Mouse (Mus musculus) midbrain, embryonic 14.5 days (tissue): ENCODE results near the gene Zfyve28. TPM values are rescaled to one million over a fixed set of nuclear protein-coding genes. Genes with fewer than 3 reads are reported as not detected.

Experiments used
- ATAC-seq: fragments of 200-750 bp; cut with Nextera tagmentation; 2 replicates; pipeline ENCODE4 v1.8.0; 2017; ENCODE audit warnings: moderate number of reproducible peaks, moderate library complexity; ENCODE audit not compliant: low FRiP score, low TSS enrichment
- DNase-seq: peaks from one replicate; pipeline ENCODE4 v3.0.0-alpha.2; 2015
- H3K27ac ChIP-seq: fragments of 300-500 bp; sonication (generic); replicated peaks from 2 replicates; pipeline ENCODE4 v1.5.1; 2014; ENCODE audit warnings: mild to moderate bottlenecking, low read depth, low read length, moderate library complexity
- H3K27me3 ChIP-seq: fragments of 300-500 bp; sonication (generic); 2 replicates; pipeline ENCODE4 v1.6.1; 2014; ENCODE audit warnings: low read length, control low read depth, mixed read lengths; ENCODE audit not compliant: control insufficient read depth, insufficient read depth
- H3K36me3 ChIP-seq: fragments of 300-500 bp; sonication (generic); 2 replicates; pipeline ENCODE4 v1.6.1; 2014; ENCODE audit warnings: low read length, control low read depth; ENCODE audit not compliant: control insufficient read depth, insufficient read depth
- H3K4me1 ChIP-seq: fragments of 300-500 bp; sonication (generic); 2 replicates; pipeline ENCODE4 v1.6.1; 2014; ENCODE audit warnings: mild to moderate bottlenecking, antibody characterized with exemption, low read length, control low read depth; ENCODE audit not compliant: control insufficient read depth, insufficient read depth
- H3K4me2 ChIP-seq: fragments of 300-500 bp; sonication (generic); 2 replicates; pipeline ENCODE4 v1.6.1; 2014; ENCODE audit warnings: mild to moderate bottlenecking, low read length, moderate library complexity
- H3K4me3 ChIP-seq: fragments of 300-500 bp; sonication (generic); replicated peaks from 2 replicates; pipeline ENCODE4 v1.5.1; 2014; ENCODE audit warnings: low read depth, low read length
- H3K9ac ChIP-seq: fragments of 300-500 bp; sonication (generic); replicated peaks from 2 replicates; pipeline ENCODE4 v1.6.1; 2014; ENCODE audit warnings: mild to moderate bottlenecking, low read length, moderate library complexity
- H3K9me3 ChIP-seq: fragments of 300-500 bp; sonication (generic); 2 replicates; pipeline ENCODE4 v1.6.1; 2016; ENCODE audit warnings: low read length, control low read depth, mixed read lengths; ENCODE audit not compliant: control insufficient read depth
- WGBS: fragments of 180-500 bp; shearing (Covaris S2); extraction: QIAGEN DNeasy Blood & Tissue Kit; methylation state at CpG from one replicate; pipeline ENCODE4 v1.1.7; 2014; 5-methylcytosine and 5-hydroxymethylcytosine counted together
- polyA plus RNA-seq: library from polyadenylated mRNA; unstranded; fragments of >200 nt; fragmentation: Nextera tagmentation; extraction: Ambion mirVana; gene quantifications from 2 replicates; pipeline ENCODE4 v1.2.1, GENCODE M21; 2014

Zfyve28 gene
- polyA plus RNA-seq, 1 experiment from 2014 or later = 2.8 TPM

GRCm38 (mm10) chr5:34326249-34326691 is 38.0 kb upstream of the Zfyve28 start:
- Histone ChIP-seq H3K27me3 (no peaks in the 10 kb centered on the region), H3K27ac (no peak overlapping the region), H3K9ac (no peak overlapping the region), H3K4me1 (0 out of 2 replicates have a peak, but pooled peaks cover 14% of the 10 kb centered on the region), H3K36me3 (no peaks in the 10 kb centered on the region), H3K4me3 (no peak overlapping the region), H3K4me2 (peak overlapping the region; percentile 55; the same call in 1 of the 2 replicates), H3K9me3 (no peaks in the 10 kb centered on the region)
- WGBS = 16% methylated on average over 4 of the region's 4 CpGs
- DNase-seq (peak; percentile 36), ATAC-seq (no peak)

GRCm38 (mm10) chr5:34325286-34325685 is 37.0 kb upstream of the Zfyve28 start:
- ATAC-seq (no peak), DNase-seq (peak; percentile 44)
- no peak overlapping the region for H3K9ac ChIP-seq
- no peaks in the 10 kb centered on the region for H3K36me3 ChIP-seq
- H3K27ac ChIP-seq = no peak overlapping the region
- no peaks in the 10 kb centered on the region for H3K9me3 ChIP-seq
- no peak overlapping the region for H3K4me3 ChIP-seq
- H3K27me3 ChIP-seq = no peaks in the 10 kb centered on the region
- no peak overlapping the region for H3K4me2 ChIP-seq
- H3K4me1 ChIP-seq = 0 out of 2 replicates have a peak, but pooled peaks cover 14% of the 10 kb centered on the region

GRCm38 (mm10) chr5:34321236-34321635 is 33.0 kb upstream of the Zfyve28 start:
- Histone ChIP-seq H3K9me3 (no peaks in the 10 kb centered on the region), H3K27me3 (no peaks in the 10 kb centered on the region), H3K4me2 (no peak overlapping the region), H3K9ac (no peak overlapping the region), H3K36me3 (no peaks in the 10 kb centered on the region), H3K4me3 (no peak overlapping the region), H3K27ac (no peak overlapping the region), H3K4me1 (0 out of 2 replicates have a peak, but pooled peaks cover 4% of the 10 kb centered on the region)
- DNase-seq (no peak), ATAC-seq (no peak)
- 85% methylated on average over 4 of the region's 4 CpGs for WGBS

- ATAC-seq (no peak), DNase-seq (no peak)
- Histone ChIP-seq H3K4me1 (no peaks in the 10 kb centered on the region), H3K27ac (no peak overlapping the region), H3K9me3 (no peaks in the 10 kb centered on the region), H3K4me3 (no peak overlapping the region), H3K4me2 (no peak overlapping the region), H3K36me3 (no peaks in the 10 kb centered on the region), H3K27me3 (no peaks in the 10 kb centered on the region), H3K9ac (no peak overlapping the region)
- WGBS = 71% methylated on average over 2 of the region's 2 CpGs
These were observed 31.3 kb upstream of the Zfyve28 start for GRCm38 (mm10) chr5:34319491-34320034.

- WGBS = 90% methylated on average over 3 of the region's 3 CpGs
- DNase-seq (no peak), ATAC-seq (no peak)
- Histone ChIP-seq H3K4me3 (no peak overlapping the region), H3K9ac (no peak overlapping the region), H3K36me3 (no peaks in the 10 kb centered on the region), H3K4me2 (no peak overlapping the region), H3K27me3 (no peaks in the 10 kb centered on the region), H3K9me3 (no peaks in the 10 kb centered on the region), H3K4me1 (no peaks in the 10 kb centered on the region), H3K27ac (no peak overlapping the region)
These were observed 20.8 kb upstream of the Zfyve28 start for GRCm38 (mm10) chr5:34309016-34309415.

GRCm38 (mm10) chr5:34302377-34302776 is 14.1 kb upstream of the Zfyve28 start:
- no peak overlapping the region for H3K27ac ChIP-seq
- no peak overlapping the region for H3K9ac ChIP-seq
- no peaks in the 10 kb centered on the region for H3K36me3 ChIP-seq
- 81% methylated on average over 7 of the region's 7 CpGs for WGBS
- DNase-seq = no peak
- no peak overlapping the region for H3K4me2 ChIP-seq
- no peaks in the 10 kb centered on the region for H3K9me3 ChIP-seq
- H3K4me3 ChIP-seq = no peak overlapping the region
- no peaks in the 10 kb centered on the region for H3K27me3 ChIP-seq
- ATAC-seq = no peak
- H3K4me1 ChIP-seq = no peaks in the 10 kb centered on the region

GRCm38 (mm10) chr5:34298937-34299535 is 10.8 kb upstream of the Zfyve28 start:
- no peak overlapping the region for H3K27ac ChIP-seq
- H3K4me2 ChIP-seq = no peak overlapping the region
- H3K4me1 ChIP-seq = no peaks in the 10 kb centered on the region
- ATAC-seq (no peak), DNase-seq (no peak)
- WGBS = 92% methylated on average over 10 of the region's 10 CpGs
- no peaks in the 10 kb centered on the region for H3K9me3 ChIP-seq
- no peak overlapping the region for H3K9ac ChIP-seq
- no peak overlapping the region for H3K4me3 ChIP-seq
- no peaks in the 10 kb centered on the region for H3K27me3 ChIP-seq
- no peaks in the 10 kb centered on the region for H3K36me3 ChIP-seq

- Histone ChIP-seq H3K27me3 (no peaks in the 10 kb centered on the region), H3K9ac (no peak overlapping the region), H3K9me3 (no peaks in the 10 kb centered on the region), H3K27ac (no peak overlapping the region), H3K4me1 (no peaks in the 10 kb centered on the region), H3K36me3 (no peaks in the 10 kb centered on the region), H3K4me2 (no peak overlapping the region), H3K4me3 (no peak overlapping the region)
- no peak for DNase-seq
- WGBS = 57% methylated on average over 4 of the region's 4 CpGs
- ATAC-seq = no peak
These were observed 9.8 kb upstream of the Zfyve28 start for GRCm38 (mm10) chr5:34298061-34298460.

GRCm38 (mm10) chr5:34295141-34295540 is 6.9 kb upstream of the Zfyve28 start:
- WGBS = 95% methylated on average over 2 of the region's 2 CpGs
- Histone ChIP-seq H3K4me3 (no peak overlapping the region), H3K27me3 (no peaks in the 10 kb centered on the region), H3K9ac (no peak overlapping the region), H3K4me1 (no peaks in the 10 kb centered on the region), H3K27ac (no peak overlapping the region), H3K36me3 (no peaks in the 10 kb centered on the region), H3K9me3 (no peaks in the 10 kb centered on the region), H3K4me2 (no peak overlapping the region)
- DNase-seq = no peak
- ATAC-seq = no peak
